Mouse (Mus musculus) gastrocnemius, adult 18-20 months (tissue): ENCODE data around the gene Hist1h1t. TPM values are rescaled to one million over a fixed set of nuclear protein-coding genes. Genes with fewer than 3 reads are reported as not detected.
"Not testable (repeated sequence)": the region's sequence is repeated elsewhere in the genome, so short reads cannot be mapped to it uniquely, and the experiment has no call there.

ENCODE experiments used
- DNase-seq: peaks from one replicate; pipeline ENCODE4 v3.0.0; 2021; ENCODE audit warnings: low spot score
- total RNA-seq, 2 experiments: library from RNA; stranded (reverse); gene quantifications; 2 replicates each; pipeline ENCODE4 v1.2.3; 2021

Gene Hist1h1t
- total RNA-seq, 2 experiments from 2014 or later = not detected

DNA sequence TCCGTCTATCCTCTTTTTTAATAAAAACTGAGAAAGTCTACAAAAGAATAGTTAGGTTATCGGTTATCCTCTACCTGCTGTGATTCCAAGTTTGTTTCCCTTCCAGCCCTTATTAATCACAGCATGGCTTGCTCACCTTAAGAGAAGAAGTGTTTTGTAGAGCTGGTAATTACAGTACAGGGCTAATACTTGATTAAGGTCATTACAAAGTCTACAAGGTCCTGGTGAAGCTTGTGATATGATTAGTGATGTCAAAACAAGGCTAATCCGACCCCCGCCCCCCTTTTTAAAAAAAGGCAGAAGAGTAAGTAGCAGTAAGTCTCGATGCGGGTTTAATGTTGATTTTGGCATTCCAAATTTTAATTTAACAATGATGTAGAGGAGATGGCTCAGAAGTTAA is 3.4 kb downstream of the Hist1h1t start:
- no peak for DNase-seq

DNA sequence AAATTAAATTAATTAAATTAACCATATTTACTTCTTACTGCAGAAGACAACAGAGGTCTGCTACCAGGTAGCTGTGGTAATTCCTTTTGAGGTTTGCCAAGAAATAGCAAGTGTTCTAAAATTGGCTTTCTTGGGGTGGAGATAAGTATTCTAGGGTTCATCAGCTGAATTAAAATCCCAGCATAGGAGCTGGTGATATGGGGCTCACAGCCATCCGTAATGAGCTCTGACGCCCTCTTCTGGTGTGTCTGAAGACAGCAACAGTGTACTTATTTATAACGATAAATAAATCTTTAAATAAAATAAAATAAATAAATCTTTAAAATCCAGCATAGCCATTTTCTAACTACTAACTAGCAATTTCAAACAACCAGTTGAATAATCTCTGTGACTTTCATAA is 4.2 kb downstream of the Hist1h1t start:
- DNase-seq = no peak

DNA sequence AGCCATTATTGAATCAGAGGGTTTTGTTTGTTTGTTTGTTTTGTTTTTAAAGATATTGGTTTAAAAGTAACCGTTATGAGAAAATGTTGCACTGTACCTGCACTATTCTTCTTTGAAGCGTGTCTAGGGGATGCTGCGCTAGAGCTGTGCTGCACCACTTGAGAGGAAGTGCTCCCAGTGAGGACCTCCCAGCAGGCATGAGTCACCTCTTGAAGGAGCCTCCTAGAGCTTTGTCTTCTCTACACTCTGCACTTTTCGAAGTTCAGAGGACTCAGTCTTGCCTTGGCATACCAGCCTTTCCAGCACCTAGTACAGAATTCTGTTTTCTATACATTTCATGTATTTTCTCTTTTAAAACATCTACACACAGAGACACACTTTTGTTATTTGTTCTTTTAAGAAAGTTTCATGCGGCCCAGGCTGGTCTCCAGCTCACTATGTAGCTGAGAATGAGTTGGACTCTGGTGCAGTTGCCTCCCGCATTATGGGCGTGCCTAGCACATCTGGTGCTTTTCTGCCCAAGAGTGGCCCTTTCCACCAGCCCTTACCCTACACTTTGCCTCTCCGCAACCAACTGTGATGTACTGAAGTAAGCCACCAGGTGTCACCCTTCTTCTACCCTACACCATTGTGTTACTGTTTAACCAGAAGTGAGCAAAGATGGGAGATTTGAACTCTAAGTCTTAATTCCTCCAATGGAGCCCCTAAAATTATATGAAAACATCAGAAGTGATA is 5.3 kb downstream of the Hist1h1t start:
- peak; percentile 83 for DNase-seq

DNA sequence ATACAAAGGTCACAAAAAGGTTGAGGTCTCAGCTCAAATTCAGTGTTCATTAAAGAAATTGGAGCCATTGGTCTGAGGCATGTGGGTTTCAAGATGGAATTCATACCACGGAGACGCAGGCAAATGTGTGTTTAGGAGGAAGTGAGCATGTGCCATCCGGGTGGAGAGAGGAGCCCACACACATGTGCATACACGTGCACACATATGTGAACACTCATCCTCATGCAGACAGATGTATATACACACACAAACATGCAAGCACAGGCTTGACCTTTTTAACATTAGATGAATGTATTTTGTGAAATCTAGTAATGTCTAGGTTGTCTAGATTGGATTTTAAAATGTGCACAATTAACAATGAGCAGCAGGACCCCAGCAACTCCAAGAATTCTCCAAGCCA is 6.6 kb downstream of the Hist1h1t start:
- no peak for DNase-seq

DNA sequence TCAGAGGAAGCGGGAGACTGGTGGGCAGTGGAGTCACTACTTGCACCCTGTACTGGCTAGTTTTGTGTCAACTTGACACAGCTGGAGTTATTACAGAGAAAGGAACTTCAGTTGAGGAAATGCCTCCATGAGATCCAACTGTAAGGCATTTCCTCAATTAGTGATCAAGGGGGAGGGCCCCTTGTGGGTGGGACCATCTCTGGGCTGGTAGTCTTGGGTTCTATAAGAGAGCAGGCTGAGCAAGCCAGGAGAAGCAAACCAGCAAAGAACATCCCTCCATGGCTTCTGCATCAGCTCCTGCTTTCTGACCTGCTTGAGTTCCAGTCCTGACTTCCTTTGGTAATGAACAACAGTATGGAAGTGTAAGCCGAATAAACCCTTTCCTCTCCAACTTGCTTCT is 7.2 kb downstream of the Hist1h1t start:
- DNase-seq = not testable (repeated sequence)

DNA sequence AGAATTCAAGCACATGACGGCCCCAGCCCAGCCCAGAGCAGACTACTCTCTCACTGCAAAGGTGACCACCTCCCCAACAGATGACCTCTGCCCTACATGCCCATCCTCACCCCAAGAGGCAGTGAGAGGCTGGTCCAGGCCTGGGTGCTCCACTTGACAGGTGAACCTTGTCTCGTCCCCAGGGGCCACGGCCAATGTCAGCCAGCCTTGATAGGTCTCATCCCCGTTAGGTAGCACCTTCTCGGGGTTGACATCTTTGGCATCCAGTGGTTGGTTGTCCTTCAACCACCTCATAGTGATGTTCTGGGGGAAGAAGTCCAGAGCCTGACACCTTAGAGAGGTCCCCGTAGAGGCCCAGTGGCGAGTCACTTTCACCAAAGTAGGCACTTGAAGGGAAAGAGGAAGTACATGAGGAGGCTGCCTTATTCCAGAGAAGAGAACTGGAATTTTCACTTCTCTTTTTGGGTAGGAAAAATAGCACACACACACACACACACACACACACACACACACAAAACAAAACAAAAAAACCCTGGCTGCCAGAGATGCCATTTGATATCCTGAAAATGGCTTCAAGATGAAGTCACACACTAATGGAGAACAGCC is 10.2 kb downstream of the Hist1h1t start:
- no peak for DNase-seq

DNA sequence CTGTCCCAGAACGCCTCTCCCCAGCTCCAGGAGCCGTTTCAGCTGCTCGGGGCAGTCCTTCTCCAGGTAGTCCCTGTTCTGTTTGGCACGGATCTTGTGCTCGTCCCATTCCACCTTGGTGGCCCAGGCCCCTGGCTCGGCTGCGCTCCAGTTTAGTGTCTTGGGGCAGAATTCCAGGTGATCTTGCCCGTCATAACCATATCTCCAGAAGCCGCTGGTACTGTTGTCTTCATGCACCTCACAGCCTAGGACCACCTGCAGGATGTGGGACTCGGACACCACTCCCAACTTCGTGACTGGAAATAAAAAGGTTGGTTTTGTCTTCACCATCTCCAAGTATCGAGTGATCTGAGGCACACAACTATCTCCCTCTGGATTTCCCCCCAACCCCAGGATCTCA is 11.2 kb downstream of the Hist1h1t start:
- no peak for DNase-seq

DNA sequence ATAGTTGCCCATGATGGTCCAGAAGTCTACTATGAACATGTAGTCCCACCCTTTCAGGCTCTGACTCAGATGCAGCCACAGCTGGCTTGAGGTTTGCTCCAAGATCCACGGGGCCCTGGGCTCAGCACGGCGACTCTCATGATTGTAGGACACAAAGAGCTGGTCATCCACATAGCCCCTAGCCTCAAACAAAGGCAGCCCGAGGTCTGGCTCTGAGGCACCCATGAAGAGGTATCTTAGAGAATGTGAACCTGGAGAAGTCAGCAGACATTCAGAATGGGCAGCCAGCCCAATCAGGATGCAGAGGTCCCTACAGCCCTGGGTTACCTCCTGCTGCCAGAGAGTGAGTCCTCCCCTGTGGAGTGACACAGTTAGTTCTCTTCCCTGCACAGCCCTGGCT is 12.4 kb downstream of the Hist1h1t start:
- no peak for DNase-seq

DNA sequence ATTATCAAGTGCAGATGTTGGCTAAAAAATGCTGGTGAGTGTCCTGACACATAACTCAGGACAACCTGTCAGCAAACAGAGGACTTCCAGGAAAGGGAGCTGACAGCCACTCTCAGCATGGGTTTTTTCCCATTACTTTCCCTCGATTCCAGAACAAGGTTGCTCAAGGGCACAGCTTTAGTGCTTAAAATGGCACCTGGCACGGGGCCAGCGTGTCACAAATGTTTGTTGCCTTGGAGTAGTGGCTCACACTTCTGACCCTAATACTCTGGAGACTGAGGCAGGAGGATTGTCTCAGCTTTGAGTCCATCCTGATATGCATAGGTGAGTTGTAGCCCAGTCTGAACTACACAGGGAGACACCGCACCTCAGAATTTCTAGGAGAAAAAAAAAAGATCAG is 13.0 kb downstream of the Hist1h1t start:
- DNase-seq = no peak

DNA sequence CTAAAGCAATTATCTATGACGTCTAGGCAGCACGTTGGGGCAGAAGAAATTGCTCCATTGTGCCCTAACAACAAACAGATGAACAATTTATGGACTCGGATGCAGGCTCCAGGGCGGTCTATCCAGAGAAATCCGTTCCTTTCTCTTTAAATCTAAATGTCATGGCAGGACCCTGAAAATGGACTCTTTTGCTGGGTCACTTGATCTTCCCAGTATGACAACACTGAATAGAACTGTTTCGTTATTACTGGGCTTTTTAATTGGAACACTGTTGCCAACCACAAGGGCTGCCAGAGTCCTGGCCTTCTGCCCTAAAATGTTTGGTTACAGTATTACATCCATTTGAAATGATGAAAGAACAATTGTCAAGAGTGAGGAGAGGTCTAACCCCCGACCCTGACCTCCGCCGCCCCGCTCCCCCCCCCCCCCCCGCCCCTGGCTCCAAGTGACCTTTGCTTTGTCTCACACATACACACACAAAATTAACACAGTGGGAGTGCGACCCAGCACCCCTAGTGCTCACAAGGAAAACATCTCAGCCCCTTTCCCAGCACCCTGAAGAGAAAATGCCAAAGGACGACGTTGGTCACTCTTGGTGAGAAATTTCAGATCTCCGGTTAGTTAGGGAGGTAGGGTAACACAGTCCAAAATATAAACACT is 14.2 kb downstream of the Hist1h1t start:
- no peak for DNase-seq

DNA sequence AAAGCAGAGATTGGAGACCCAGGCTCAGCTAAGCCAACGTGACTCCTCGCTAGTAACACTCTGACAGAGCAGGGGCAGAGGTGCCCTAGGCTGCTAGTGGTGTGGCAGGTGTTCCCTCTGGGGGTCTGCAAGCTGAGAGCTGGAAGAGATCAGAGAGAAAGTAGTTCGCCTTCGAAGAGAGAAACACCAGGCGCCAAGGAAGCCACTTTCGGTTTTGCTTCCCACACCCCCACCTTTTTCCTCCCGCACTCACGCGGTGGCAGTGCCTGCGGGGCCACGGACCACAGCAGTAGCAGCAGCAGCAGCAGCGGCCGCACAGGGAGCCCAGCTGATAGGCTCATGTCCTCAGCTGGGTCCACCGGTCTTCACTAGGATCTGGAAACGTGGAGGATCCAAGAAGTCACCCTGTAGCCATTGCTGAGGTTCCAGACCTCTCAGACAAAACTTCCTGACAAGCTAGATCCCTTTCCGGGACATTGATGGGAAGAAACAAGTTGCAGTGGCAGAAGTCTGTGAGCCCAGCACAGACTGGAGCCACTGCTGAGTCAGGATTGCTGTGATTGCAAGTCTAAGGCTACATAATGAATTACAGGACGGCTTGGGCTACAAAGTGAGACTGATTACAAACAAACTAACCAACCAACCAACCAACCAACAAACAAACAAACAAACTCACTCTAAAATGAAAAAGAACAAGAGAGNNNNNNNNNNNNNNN is 14.9 kb downstream of the Hist1h1t start, which contains the start of gene Hfe:
Gene Hfe, minus strand, starts transcription at position 481 of the 716 bp plus-strand sequence.
- DNase-seq = peak; percentile 53

DNA sequence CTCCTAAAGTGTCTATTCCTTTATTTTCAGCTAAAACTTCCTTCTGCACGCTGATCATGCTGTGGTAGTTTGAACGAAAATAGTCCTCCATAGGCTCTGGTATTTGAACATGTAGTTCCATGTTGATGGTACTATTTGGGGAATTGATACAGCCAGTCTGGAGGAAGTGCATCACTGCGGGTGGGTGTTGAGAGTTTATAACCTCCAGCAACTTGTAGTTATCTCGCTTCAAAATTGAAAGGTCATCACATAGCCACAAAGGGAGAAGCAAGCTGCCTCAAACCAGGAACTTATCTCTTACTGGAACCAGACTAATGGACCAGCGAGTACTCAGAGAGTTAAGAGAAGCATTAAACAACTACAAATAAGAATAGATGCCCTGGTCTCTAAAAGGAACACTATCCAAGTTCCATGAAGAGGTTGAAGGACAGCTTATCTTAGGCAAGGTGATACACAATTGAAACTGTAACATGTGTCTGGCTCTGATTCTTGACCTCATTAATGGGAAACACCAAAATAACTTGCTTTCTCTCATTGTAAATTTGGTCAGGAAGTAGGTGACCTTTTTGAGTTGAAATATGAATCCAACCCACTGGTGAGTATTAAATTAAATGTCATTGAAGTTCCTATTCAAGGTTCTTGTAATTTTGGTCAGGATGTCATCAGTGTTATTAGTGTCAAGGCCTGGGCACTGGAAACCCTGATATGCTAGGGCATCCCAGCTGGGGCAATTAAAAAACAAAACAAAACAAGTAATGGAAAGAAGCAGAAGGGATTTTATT is 20.8 kb downstream of the Hist1h1t start:
- DNase-seq = no peak

DNA sequence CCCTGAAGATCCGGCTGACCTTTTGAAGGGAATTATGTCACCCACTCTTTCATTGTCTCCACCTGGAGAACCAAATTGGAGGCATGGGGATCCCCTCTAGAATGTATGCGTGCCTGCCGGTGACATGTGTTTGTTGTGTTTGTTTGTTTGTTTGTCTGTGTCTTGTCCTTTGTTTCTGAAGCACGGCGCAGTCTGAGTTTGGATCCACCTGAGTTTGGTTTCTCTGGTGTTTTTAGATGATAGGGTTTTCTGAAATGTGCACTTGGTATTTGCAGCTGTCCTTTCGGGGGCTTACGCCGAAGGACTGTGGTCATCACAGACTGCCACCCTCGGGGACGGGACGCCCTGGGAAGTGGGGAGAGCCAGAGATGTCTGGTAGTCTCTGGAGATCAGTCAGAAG is 21.6 kb downstream of the Hist1h1t start:
- no peak for DNase-seq

DNA sequence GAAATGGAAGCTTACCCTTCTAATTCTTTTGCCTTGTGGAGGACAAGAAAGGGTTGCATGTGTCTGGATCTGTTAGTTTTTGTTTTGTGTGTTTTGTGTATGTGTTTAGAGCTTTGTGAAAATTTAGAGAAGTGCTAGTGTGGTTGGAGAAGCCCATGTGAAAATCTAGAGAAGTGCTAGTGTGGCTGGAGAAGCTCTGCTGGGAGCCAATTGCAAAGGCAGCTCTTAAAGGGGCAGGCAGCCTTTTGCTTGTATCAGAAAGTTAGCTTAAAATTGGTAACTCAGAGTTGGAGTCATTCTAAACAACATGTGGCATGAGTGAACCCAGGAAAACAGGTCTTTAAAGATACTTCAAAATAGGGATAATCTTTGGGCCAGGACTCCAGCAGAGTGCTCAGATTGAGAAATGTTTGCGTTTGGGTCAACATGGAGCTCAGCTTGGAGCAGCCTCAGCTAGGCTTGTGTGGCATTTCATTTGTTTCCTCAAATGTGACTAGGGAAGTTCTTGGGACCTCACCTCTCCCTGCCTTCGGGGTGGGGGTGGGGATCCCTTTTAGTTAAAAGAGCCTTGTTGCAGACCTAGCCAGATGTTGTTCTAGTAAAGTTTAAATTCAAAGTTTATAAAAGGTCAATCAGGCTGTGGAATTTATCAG is 22.1 kb downstream of the Hist1h1t start:
- not testable (repeated sequence) for DNase-seq

DNA sequence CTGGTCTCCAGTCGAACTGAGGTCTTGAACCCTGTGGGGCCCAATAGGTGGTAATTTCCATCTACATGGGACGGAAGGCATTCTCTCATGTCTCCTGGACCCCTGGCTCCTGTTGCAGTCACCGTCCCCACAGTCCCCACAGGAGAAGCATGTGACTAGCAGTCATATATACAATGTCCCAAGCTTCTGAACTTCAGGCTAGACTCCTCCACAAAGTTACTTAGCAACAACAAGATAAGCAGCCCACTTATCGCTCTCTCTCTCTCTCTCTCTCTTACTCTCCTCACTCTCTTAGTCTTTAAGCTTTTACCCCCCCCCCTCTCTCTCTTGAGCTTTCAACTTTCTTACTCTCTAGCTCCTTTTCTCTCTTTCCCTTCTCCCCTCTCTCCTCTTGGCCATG is 28.6 kb downstream of the Hist1h1t start:
- DNase-seq = no peak

DNA sequence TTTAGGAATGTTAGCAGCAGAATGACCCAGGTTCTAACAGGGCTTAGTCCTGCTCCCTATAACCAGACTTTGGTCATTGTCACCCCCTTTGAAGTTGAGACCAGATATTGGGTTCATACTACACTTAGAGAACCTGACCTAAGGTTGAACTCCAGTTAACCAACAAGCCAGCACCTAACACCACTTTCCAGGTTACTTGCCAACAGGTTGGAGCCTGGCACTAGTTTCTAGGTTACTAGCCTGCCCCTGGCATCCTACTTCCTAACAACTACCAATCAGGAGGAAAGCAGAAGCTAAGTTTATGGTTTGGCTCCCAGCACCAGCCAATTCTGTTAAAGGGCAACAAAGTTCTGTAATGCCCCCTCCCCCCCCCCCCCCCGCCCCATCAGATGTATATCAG is 29.6 kb downstream of the Hist1h1t start:
- DNase-seq = no peak

DNA sequence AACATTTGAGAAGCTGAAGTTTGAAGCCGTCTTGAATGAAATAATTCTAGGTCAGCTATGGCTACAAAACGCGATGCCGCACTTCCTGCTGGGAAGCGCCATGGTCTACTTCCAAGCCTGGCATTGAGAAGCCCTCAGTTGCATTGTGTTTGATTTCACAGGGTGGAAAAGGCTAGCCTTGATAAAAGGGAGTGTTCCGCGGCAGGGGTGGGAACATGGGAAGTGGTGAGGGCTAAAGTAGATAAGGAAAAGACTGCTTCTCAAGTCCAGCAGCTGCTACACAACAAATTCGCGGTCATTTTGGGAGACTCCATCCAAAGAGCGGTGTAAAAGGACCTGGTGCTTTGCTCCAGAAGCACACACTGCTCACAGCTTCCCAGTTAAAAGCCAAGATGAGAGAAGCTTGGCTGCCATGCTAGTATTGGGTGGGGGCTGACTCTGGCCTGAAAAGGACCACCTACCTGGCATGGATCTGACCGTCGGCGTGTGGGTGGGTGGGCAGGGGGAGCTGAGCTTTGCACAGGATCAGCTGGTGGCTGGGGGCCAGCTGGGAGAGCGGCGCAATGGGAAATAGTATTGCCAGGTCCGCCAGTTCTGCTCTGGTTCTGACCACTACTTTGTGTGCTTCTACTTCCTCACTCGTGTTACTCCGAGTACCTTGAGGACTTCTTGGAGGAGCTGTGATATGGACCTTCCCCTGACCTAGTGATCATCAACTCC is 33.0 kb downstream of the Hist1h1t start:
- no peak for DNase-seq

DNA sequence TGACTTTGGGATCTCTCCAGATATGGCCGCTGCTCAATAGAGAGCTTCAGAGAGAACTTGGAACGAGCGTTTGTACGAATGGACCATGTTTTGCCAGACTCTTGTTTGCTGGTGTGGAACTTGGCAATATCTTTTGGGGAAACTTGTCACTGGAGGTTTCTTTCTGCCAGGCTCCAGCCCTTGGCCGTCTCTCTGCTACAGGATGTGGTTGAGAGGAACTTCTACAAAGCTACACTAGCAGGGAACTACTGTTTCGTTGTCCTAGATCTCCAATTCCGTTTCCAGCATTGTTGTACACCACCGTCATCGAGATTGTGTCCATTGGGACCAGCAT is 33.5 kb downstream of the Hist1h1t start:
- peak; percentile 20 for DNase-seq

DNA sequence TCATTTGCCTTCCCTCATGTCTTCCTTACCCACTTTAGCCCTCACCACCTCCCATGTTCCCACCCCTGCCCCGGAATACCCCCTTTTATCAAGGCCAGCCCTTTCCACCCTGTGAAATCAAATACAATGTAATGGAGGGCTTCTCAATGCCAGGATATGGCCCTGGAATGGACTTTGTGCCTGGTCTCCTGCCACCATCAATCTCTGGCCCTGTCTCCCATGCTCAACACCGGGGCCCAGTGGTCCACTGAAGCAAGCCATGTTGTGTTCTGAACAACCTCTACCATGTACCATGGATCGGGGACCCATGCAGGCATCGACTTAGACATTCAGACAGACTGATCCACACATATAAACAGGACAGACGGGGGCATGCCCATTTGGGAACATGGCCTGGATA is 34.1 kb downstream of the Hist1h1t start:
- no peak for DNase-seq

DNA sequence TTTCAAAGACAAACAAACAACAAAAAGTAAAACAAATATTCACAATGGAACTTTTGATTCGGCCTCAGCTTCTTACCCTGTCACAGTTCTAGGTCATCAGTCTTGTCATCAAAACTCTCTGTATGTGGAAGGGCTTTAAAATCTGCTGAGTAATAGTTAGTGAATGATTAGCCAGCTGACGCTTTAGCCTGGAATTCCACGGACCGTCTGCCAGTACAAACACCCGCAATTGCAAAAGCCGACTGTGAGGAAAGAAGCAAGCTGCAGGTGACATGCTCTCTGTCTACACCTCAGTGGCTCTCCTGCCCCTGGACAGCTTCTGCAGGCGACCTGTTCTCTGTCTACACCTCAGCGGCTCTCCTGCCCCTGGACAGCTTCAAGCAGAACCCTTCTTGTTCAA is 34.9 kb downstream of the Hist1h1t start:
- peak; percentile 24 for DNase-seq
